Mouse (Mus musculus) cerebellum, postnatal 14 days (tissue): ENCODE measurements around the gene Slc30a3.
A peak's percentile ranks its signal among the peaks of the same experiment; 100 is the strongest.

ENCODE experiments used
- DNase-seq, 2 experiments: peaks; one replicate each; pipeline ENCODE4 v3.0.0; 2021; ENCODE audit warnings: mixed read lengths in 2 of 2

The Slc30a3 gene

DNA sequence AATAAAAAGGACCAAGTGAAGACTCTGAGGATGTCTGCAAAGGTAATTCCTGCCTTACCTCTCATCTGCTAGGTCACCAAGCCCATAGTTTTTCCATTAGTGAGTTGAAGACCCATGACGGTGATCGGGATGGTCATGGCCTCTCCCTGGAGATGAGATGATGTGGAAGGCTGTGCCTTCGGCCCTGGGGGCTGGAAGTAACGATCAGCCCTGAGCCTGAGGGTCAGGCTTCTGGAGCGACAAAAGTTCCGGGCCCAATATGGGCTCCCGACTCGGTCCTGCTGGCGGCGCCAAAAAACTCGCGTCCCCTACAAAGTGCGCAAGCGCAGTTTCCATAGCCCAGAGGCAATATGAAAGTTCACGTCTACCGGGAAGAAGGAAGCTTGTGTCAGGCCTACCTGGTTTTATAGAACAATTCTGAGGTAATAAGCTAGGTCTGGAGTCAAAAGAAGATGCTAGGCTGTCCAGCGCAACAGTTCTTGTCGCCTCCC, at the start of gene Slc30a3:
Gene Slc30a3, minus strand, starts transcription at position 238 of the 491 bp plus-strand sequence.
- DNase-seq = no peak

DNA sequence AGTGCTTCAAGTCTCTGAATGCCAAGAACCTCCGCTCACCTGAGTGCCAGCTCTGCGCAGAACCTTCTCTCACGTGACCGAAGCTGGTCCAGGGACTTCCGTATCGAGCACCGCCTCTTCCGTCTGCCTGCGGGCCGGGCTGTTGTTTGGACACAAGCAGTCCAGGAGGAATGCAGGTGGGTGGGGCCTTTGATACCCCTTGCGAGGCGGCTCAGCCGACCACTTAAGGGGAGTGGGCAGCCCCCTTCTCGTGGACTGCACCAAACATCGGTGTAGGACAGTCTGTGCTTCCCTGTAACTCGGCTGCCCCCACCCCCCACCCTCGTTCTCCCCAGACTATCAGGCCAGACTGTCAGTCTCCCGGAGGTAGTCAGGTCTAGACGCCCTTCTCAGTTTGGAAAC, 46.1 kb upstream of the Slc30a3 start, which contains the start of gene Mpv17:
Gene Mpv17, minus strand, starts transcription at position 100 of the 402 bp plus-strand sequence.
- DNase-seq = peak; percentile 86 to 87

DNA sequence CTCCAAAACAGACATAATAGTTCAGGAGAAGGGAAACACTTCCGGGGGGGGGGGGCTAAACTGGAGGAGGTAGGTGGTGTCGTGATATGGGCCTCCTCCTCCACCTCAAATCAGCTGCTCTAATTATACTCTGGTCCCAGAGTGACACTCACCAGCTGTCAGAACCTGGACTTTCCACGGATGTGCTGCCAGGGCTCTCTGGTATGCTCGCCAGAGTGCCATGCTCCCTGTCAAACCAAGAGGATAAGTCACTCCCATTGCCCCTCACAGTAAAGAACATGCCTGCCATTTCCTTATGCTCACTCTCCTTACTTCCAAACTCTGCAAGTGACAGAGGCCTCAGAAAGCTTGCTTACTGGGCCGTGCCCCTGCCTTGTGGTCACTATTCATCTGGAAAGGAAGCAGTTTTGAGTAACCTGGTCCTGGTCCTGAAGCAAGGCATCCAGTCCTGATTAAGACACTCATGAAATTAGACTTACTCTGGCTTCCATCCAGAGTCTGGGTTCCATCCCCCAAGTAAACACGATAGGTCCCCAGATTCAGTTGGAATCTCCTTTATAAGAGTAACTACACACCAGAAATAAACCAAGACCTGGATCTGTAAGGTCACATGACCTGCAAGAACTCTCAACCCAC, 45.6 kb upstream of the Slc30a3 start:
- peak in 1 of 2 experiments; percentile 22 for DNase-seq

- DNase-seq = peak; percentile 47 to 63
Measured at GRCm38 (mm10) chr5:31151746-31152145, 43.7 kb upstream of the Slc30a3 start.

- DNase-seq = peak in 1 of 2 experiments; percentile 45
Measured at GRCm38 (mm10) chr5:31149781-31150180, 41.7 kb upstream of the Slc30a3 start.

DNA sequence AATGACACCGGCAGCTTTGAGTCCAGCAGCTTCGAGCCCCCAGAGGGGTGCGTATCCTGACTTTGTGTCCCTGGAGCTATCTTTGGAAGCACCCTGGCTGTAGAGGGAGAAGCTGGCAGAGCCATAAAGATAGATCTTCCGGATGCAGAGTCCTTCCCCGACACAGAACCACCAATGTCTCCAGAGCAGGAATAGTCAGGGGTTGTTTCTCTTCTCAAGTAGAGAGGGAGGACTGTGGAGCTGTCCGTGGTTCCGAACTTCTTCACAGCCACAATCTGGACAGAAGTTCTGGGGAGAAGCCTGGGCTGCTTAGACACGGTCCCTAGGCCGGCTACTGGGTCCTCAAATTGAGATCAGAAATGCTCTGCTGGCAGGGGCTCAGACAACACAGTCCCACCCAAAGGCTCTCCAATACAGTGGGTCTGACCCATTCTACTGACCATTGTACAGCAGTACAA, 31.0 kb upstream of the Slc30a3 start:
- no peak for DNase-seq

GRCm38 (mm10) chr5:31138241-31138967, 30.4 kb upstream of the Slc30a3 start, which contains the start of gene Ucn:
Gene Ucn, minus strand, starts transcription at chr5:31138829.
- DNase-seq = peak in 1 of 2 experiments; percentile 27

DNA sequence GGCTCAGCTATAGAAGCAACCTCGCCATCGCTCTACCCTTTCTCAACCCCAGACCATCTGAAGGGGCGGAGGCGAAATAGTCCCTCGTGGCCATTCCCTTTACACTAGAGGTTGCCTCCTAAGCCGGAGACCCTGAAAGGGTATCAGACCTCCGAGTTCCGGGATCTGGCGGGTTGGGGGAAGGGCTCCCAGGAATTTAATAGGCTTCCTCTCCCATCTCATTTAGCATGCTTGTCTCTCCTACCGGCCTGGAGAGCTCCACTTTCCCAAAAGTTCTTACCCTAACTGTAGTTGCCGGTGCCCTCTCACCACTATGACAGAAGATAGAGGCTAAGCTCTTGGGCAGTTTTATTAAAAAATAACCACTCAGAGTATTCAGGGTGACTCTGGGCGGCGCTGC, 29.6 kb upstream of the Slc30a3 start:
- no peak for DNase-seq

DNA sequence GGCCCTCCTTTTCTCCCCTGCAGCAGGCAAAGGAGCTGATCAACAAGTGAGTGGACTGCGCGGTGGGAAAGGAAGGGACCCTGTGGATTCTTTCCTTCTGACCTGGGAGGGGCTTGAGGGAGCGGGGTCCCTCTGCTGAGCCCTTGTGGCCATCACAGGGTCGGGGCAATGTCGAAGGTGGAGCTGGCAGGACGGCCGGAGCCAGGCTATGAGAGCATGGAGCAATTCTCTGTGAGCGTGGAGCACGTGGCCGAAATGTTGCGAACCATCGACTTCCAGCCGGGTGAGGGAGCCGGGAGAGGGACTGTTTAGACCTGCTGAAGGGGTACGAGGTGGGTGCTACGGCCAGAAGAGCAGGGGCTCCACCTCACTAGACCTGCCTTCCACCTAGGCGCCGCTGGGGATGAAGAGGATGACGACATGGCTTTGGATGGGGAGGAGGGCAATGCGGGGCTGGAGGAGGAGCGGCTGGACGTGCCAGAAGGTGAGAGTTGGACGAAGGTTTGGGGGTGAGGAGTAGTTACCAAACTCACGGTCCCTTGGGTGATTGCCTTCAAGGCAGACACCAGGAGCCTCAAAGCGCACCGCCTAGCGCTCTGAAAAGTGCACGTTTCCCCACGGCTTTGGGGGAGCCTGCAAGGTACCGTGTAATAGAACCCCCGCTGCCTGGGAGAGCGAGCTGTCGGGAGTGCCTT, 28.8 kb upstream of the Slc30a3 start:
- no peak for DNase-seq

- DNase-seq = no peak
Measured at GRCm38 (mm10) chr5:31126050-31126449, 18.0 kb upstream of the Slc30a3 start.

- DNase-seq = no peak
Measured at GRCm38 (mm10) chr5:31123481-31123880, 15.4 kb upstream of the Slc30a3 start.

DNA sequence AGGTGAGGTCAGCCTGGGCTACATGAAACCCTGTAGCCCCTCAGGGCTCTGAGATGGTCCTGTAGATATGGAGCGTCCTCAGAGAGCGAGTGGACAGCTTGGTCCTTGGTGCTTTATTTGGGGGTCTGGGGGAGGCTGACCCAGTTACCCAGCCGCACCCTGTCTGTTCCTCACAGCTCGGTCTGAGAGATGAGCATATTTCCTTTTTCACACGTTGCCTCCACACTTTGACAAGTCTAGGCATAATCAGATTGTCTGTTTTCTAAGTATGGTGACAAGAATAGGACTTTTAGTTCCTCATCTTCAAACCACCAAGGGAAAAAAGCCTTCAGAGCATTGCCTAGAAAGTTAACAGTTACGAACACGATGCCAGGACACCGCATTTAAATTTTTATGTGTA, 13.1 kb upstream of the Slc30a3 start:
- DNase-seq = no peak

DNA sequence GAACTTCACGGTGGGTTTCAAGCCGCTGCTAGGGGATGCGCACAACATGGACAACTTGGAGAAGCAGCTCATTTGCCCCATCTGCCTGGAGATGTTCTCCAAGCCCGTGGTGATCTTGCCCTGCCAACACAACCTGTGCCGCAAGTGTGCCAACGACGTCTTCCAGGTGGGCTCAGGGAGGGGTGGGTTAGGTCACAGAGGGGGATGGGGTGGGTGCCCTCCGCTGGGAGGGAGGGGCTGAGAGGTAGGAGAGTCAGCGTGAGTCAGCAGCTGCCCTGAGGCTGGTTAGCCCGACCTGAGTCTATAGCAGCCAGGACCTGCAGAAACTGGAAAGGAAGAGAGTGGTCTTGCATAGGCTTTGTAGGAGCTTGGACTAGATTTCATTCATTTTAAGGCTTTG, 8.9 kb upstream of the Slc30a3 start:
- no peak for DNase-seq

DNA sequence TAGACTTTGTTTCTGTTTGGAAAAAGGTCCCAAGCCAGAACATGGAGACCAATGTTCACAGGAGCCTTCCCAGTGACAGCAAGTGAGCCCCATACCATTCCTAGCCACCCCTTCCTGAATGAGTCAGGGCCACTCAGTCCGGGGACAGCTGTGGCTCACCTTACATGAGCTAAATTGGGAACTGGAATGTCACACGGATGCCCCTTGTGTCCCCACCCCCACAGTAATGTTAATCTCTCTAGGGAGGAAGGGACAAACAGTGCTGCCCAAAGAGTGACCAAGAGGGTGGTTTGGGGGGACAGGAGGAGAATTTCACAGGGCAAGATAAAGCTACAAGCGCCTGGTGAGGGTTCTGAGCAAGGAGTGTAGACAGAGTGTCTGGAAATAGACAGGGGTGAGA, 8.3 kb upstream of the Slc30a3 start, which contains the start of gene Trim54:
Gene Trim54, plus strand, starts transcription at position 359 of the 400 bp plus-strand sequence.
- DNase-seq = no peak

DNA sequence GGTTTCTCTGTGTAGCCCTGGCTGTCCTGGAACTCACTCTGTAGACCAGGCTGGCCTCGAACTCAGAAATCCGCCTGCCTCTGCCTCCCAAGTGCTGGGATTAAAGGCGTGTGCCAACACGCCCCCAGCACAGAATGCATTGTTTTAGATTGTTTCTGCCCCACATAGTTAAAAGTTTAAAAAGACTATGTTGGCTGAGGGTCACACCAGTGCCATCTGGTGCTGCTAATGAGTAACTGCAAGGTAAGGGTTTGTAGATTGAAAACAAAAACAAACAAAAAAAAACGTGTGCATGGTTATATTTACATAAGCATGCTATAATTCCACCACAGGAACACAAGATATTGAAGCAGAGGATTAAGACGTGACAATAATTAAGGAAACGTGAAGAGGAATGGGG, 2.7 kb upstream of the Slc30a3 start:
- peak in 1 of 2 experiments; percentile 23 for DNase-seq

DNA sequence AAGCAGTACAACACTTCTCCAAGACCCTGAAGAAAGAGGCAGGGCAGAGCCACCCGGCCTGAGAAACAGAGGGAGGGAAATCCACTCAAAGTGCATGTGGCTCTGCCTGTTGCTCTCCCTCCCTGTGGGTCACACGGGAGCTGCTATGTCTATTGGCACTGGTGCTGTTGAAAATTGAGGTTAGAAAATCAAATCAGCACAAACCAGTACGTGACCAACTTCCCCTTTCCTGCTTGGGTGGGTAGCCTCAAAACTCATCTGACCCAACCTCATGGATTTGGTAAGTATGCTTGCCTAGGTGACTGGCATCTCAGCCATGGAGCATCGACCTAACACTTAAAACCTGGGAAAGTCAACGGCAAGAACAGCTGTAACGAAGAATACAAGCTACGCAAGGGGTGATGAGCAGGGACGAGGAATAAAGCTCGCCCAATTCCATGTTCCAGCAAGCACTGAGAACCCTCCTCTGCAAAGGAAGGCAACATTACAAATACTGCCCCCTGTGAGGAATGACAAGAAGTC, 2.2 kb downstream of the Slc30a3 start, which contains the start of gene Dnajc5g:
Gene Dnajc5g, plus strand, starts transcription at position 472 of the 522 bp plus-strand sequence.
- no peak for DNase-seq

GRCm38 (mm10) chr5:31095711-31096480, 12.1 kb downstream of the Slc30a3 start:
- DNase-seq = no peak

GRCm38 (mm10) chr5:31094799-31095691, 13.0 kb downstream of the Slc30a3 start:
- peak; percentile 36 to 40 for DNase-seq

DNA sequence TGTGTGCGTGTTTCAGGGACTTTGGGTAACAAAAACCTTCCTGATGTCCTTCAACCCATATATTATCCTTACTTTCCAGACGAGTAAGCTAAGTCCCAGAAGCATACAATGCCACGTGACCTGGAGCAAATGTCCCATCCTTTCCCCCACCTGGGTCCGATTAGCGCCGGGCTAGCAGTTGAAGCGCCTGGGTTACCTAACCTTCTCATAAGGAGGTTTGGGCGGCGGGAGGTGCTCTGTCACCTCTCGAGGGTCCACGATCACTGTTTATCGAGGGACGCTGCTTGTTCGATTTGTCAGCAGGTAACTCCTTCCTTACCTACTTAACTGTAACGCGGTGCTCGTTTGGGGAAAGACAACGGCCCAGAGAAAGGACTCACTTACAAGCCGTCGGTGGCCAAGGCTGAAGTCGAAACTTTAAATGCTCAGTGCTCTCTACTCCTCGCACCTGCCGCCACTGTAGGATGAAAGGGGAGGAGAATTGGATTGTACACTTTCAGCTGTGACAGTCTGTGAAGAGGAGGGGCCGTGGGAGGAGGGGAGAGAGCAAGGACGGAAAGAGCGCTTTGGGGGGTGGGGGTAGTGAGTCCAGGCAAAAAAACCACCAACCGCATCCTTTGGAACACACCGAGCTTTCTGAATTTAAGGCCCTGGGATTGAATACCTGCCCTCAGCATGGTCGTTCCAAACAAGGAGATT, 13.8 kb downstream of the Slc30a3 start:
- DNase-seq = peak in 1 of 2 experiments; percentile 10
